Mouse (Mus musculus): ENCODE results near the gene Cldnd2.
A peak's percentile ranks its signal among the peaks of the same experiment; 100 is the strongest.

The Cldnd2 gene

DNA sequence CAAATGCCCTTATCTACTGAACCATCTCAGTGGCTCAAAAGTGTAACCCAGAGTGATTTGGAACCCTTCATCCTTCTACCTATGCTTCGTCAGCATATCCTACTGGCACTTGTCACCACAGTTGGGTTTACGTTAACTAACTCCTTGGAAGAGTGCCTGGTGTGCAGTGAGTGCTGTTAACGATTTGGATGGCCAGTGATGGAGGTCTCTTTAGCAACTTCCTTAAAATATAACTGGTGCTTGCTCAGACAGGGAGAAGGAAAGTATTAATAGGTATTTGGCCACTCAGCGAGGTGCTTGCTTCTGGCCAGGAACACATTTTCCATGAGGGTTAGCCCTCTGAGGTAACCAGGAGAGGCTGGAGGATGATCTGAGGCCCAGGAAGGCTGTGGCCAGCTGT lies 7.2 kb downstream of the Cldnd2 start:
- DNase-seq (ENCODE audit: low read depth, low spot score): no peak

DNA sequence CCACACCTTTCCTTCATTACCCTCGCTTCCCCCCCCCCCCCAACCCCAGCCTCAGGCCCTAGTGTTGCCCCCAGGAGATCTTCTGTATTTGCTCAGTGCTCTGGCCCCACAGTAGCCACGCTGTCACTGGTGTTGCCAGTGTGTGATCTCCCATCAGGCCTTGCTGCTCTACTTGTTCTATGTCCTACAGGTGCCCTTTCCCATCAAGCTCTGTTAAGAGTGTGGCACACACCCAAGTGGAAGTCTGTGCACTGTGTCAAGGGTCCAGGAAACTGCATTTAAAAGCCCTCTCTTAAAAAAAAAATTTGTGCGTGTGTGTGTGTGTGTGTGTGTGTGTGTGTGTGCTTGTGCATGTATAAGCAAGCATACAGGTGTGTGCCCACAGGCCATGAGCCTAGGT lies 7.7 kb downstream of the Cldnd2 start:
- DNase-seq (ENCODE audit: low read depth, low spot score): no peak

- no peak for DNase-seq (ENCODE audit: low read depth, low spot score)
Observed at GRCm38 (mm10) chr7:43449811-43450210, 9.2 kb downstream of the Cldnd2 start.

DNA sequence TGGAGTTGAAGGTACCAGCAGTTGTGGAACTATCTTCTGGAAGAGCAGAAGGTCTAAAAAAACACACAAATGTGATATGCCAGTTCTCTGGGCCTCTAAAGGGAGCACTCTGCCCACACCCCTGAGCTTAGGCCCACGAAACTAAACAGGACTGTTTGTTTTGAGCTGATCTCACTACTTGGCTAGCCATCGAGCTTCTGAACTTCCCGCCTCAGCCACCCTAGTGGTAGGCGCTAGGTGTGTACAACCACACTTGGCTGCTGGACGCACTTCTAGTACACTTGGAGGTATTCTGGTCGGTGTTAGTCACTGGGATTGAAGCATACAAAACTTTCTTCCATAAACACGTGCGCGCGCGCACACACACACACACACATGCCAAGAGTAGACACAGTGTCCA lies 11.1 kb downstream of the Cldnd2 start:
- DNase-seq (ENCODE audit: low read depth, low spot score): no peak

GRCm38 (mm10) chr7:43452609-43453008 lies 12.0 kb downstream of the Cldnd2 start:
- DNase-seq (ENCODE audit: low read depth, low spot score): no peak

GRCm38 (mm10) chr7:43453599-43454355 lies 13.2 kb downstream of the Cldnd2 start:
- no peak for DNase-seq (ENCODE audit: low read depth, low spot score)

DNA sequence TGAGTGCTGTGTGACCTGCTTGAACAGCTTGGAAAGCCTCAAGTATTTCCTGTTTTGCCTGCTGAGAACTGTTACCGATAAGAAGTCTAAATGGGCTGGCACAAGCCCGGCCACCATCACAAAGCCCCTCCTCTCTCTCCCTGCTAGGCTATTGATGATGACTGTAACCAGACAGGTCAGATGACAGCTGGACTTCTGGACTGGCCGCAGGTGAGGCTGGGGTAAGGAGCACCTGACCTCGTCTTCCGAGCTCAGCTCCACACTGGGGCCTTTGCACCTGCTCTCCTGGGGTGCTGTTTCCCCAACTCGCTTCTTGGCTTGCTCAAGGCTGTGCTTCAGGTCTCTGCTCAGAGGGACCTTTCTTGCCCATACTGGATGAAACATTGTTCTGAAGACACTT lies 13.8 kb downstream of the Cldnd2 start:
- DNase-seq (ENCODE audit: low read depth, low spot score): no peak

- DNase-seq (ENCODE audit: low read depth, low spot score): no peak
Observed at GRCm38 (mm10) chr7:43462851-43463250, 22.3 kb downstream of the Cldnd2 start, which contains the start of gene Vsig10l. Gene Vsig10l, plus strand, starts transcription at chr7:43463151.

DNA sequence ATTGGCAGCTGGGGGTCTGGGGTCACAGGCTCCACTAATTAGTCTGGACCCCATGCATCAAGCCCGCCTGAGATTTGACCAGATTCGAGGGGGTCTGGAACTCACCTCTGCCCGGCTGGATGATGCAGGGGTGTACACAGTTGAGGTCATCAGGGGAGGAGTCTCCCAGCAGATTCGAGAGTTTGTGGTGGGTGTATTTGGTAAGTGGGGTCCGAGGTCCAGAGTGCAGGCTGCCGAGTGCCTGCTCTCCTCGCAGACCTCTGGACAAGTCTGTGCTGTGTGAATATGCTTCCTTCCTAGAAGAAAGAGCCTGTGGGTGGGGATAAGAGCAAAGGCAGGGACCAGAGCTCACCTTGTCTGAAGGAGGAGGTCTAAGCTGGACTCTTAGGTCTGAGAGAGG lies 23.4 kb downstream of the Cldnd2 start:
- no peak for DNase-seq (ENCODE audit: low read depth, low spot score)

DNA sequence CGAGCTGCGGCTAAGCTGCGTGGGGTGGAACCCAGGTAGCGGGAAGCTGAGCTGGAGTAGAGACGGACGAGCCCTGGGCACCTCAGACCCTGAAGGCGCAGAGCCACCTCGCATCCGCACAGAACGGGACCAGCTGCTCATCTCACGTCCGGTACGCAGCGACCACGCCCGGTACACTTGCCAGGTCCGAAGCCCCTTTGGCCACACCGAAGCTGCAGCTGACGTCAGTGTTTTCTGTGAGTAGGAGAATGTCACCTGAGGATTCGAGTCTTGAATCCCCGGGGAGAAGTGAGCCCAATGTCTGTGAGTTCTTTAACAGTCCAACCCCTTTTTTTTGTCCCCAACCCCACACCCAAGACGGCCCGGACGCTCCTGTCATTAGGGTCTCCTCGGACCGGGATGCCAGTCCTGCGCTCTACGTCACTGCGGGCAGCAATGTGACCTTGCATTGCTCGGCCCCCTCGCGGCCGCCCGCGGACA lies 24.3 kb downstream of the Cldnd2 start:
- peak; percentile 47 for DNase-seq (ENCODE audit: low read depth, low spot score)

DNA sequence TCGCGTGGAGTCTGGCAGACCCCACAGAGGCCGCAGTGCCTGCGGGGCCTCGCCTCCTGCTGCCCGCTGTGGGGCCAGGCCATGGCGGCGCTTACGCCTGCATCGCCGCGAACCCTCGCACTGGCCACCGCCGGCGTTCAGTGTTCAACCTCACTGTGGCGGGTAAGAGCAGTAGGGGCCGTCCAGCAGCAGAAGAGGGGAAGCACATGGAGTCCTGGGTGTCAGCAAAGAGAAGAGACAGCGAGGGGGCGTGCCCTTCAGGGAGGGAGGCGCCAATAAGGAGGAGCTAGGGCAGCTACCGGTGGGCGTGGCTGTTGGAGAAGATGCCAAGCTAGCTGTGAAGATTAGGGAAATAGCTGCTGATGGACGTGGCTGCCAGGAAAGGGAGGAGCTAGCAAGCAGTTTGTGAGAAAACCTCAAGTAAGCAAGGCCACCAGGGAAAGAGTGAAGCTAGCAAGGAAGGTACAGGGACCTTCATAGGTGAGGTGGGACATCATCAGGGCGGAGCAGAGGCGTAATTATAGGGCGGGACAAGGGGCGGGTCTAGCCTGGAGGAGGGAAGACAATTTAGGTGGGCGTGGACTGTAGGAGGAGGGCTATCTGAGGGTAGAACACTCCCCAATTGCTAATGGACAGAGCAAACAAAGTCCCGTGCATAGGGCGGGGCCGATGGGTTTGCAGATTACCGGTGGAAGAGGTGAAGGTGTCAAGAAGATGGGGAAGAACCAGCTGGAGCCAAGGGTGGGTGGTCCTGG lies 24.9 kb downstream of the Cldnd2 start:
- DNase-seq (ENCODE audit: low read depth, low spot score): peak; percentile 70

GRCm38 (mm10) chr7:43466099-43466694 lies 25.6 kb downstream of the Cldnd2 start:
- no peak for DNase-seq (ENCODE audit: low read depth, low spot score)

- no peak for DNase-seq (ENCODE audit: low read depth, low spot score)
Observed at GRCm38 (mm10) chr7:43470373-43470772, 29.8 kb downstream of the Cldnd2 start.

- no peak for DNase-seq (ENCODE audit: low read depth, low spot score)
Observed at GRCm38 (mm10) chr7:43475706-43476105, 35.1 kb downstream of the Cldnd2 start.

GRCm38 (mm10) chr7:43476376-43476775 lies 35.8 kb downstream of the Cldnd2 start:
- no peak for DNase-seq (ENCODE audit: low read depth, low spot score)

- no peak for DNase-seq (ENCODE audit: low read depth, low spot score)
Observed at GRCm38 (mm10) chr7:43481191-43481590, 40.6 kb downstream of the Cldnd2 start.

DNA sequence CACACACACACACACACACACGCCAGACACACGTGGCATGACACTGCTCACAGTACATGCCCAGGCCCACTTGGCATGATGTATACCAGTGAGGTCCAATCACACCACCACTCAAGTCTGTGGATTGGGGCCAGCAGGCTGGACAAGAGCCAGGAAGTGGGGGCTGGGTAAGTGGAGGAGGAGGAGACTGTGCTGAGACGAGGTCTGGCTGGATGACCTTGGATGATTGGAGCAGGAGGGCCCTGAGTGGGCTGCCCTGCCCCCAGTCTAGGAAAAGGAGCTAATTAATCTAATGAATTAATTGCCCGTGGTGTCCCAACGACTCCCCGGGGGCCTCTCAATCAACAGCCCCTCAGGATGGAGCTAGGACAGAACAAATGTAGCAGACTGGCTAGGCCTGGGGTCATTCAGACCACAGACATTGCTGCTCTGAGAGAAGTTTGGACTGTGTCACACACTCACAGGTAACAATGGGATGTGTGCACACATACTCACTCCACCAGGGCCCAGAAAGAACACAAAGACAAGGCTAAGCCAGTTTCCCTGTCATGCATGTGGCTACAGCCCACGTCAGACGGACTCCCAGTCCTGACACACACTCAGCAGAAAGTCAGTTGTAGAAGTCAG lies 41.6 kb downstream of the Cldnd2 start:
- DNase-seq (ENCODE audit: low read depth, low spot score): no peak

- no peak for DNase-seq (ENCODE audit: low read depth, low spot score)
Observed at GRCm38 (mm10) chr7:43483236-43483635, 42.7 kb downstream of the Cldnd2 start.

GRCm38 (mm10) chr7:43488646-43489045 lies 48.1 kb downstream of the Cldnd2 start:
- DNase-seq (ENCODE audit: low read depth, low spot score): no peak

GRCm38 (mm10) chr7:43489631-43490125 lies 49.1 kb downstream of the Cldnd2 start, which contains the start of gene Iglon5:
Gene Iglon5, minus strand, starts transcription at chr7:43490075.
- no peak for DNase-seq (ENCODE audit: low read depth, low spot score)

- DNase-seq (ENCODE audit: low read depth, low spot score): no peak
Observed at GRCm38 (mm10) chr7:43490182-43490584, 49.6 kb downstream of the Cldnd2 start.

GRCm38 (mm10) chr7:43490861-43491260 lies 50.3 kb downstream of the Cldnd2 start:
- DNase-seq (ENCODE audit: low read depth, low spot score): no peak

Measured in embryo, embryonic 11.5 days (tissue).